Mouse (Mus musculus) heart, postnatal 10 days (tissue): ENCODE results near the gene Frs2. TPM values are rescaled to one million over a fixed set of nuclear protein-coding genes. Genes with fewer than 3 reads are reported as not detected.
"Not testable (repeated sequence)": the region's sequence is repeated elsewhere in the genome, so short reads cannot be mapped to it uniquely, and the experiment has no call there.

Experiments used
- DNase-seq, 2 experiments: peaks; one replicate each; pipeline ENCODE4 v3.0.0; 2021
- intact Hi-C: fragments of 180-260 bp; cut with DNase I; formaldehyde crosslinking; loops from one replicate; pipeline ENCODE4 v1.15.1; 2025
- total RNA-seq, 2 experiments: library from RNA; stranded (reverse); gene quantifications; 2 replicates each; pipeline ENCODE4 v1.2.3; 2021

Gene Frs2
- total RNA-seq, 2 experiments from 2014 or later, result 22.7 to 22.8 TPM

GRCm38 (mm10) chr10:117147463-117148360 is 622 bp downstream of the Frs2 start:
- intact Hi-C loops, result loop anchor here (2.0 to 5.0 kb wide), 2 partner anchors 15 to 80 kb away; no protein-coding TSS in a partner anchor
- peak in 1 of 2 experiments; percentile 59 for DNase-seq

- intact Hi-C loops, result loop anchor here (2.0 to 5.0 kb wide), 2 partner anchors 14 to 79 kb away; no protein-coding TSS in a partner anchor
These were observed 1.9 kb downstream of the Frs2 start for GRCm38 (mm10) chr10:117146421-117146820.

GRCm38 (mm10) chr10:117145546-117146265 is 2.6 kb downstream of the Frs2 start:
- intact Hi-C loops, result loop anchor here (2.0 to 5.0 kb wide), 2 partner anchors 13 to 78 kb away; no protein-coding TSS in a partner anchor
- no peak for DNase-seq

More at GRCm38 (mm10) chr10:117146421-117146820, 1.9 kb downstream of the Frs2 start:
- DNase-seq, result no peak

GRCm38 (mm10) chr10:117144628-117145027 is 3.7 kb downstream of the Frs2 start:
- no peak for DNase-seq

GRCm38 (mm10) chr10:117144071-117144470 is 4.3 kb downstream of the Frs2 start:
- intact Hi-C loops, result no loop called here
- DNase-seq, result no peak

More at GRCm38 (mm10) chr10:117144628-117145027, 3.7 kb downstream of the Frs2 start:
- intact Hi-C loops, result loop anchor here (5.0 kb wide), 1 partner anchor 77 kb away; no protein-coding TSS in a partner anchor

- intact Hi-C loops, result no loop called here
- DNase-seq, result no peak
These were observed 5.0 kb downstream of the Frs2 start for GRCm38 (mm10) chr10:117143311-117143710.

- no peak for DNase-seq
- intact Hi-C loops, result no loop called here
These were observed 6.3 kb downstream of the Frs2 start for GRCm38 (mm10) chr10:117141939-117142552.

GRCm38 (mm10) chr10:117131506-117131905 is 16.8 kb downstream of the Frs2 start:
- DNase-seq, intact Hi-C loops: not testable (repeated sequence)

GRCm38 (mm10) chr10:117130037-117130436 is 18.3 kb downstream of the Frs2 start:
- peak; percentile 58 to 63 for DNase-seq
- intact Hi-C loops, result no loop called here

- DNase-seq, result no peak
- intact Hi-C loops, result no loop called here
These were observed 19.6 kb downstream of the Frs2 start for GRCm38 (mm10) chr10:117128693-117129092.

GRCm38 (mm10) chr10:117127480-117127879 is 20.9 kb downstream of the Frs2 start:
- no peak for DNase-seq
- intact Hi-C loops, result no loop called here

GRCm38 (mm10) chr10:117126719-117127118 is 21.6 kb downstream of the Frs2 start:
- intact Hi-C loops, result no loop called here

GRCm38 (mm10) chr10:117126233-117126632 is 22.1 kb downstream of the Frs2 start:
- intact Hi-C loops, result no loop called here
- no peak for DNase-seq

More at GRCm38 (mm10) chr10:117126719-117127118, 21.6 kb downstream of the Frs2 start:
- peak in 1 of 2 experiments; percentile 44 for DNase-seq

- intact Hi-C loops, result no loop called here
- DNase-seq, result no peak
These were observed 26.9 kb downstream of the Frs2 start for GRCm38 (mm10) chr10:117121448-117121847.

- intact Hi-C loops, result no loop called here
- no peak for DNase-seq
These were observed 28.2 kb downstream of the Frs2 start for GRCm38 (mm10) chr10:117120051-117120666.

- intact Hi-C loops, result no loop called here
- DNase-seq, result no peak
These were observed 28.8 kb downstream of the Frs2 start for GRCm38 (mm10) chr10:117119531-117119930.

GRCm38 (mm10) chr10:117118421-117118831 is 29.9 kb downstream of the Frs2 start:
- no peak for DNase-seq
- intact Hi-C loops, result no loop called here

GRCm38 (mm10) chr10:117115652-117116051 is 32.7 kb downstream of the Frs2 start:
- DNase-seq, result no peak
- intact Hi-C loops, result no loop called here

- DNase-seq, result no peak
- intact Hi-C loops, result no loop called here
These were observed 35.8 kb downstream of the Frs2 start for GRCm38 (mm10) chr10:117112545-117112944.

- DNase-seq, result peak in 1 of 2 experiments; percentile 43
- intact Hi-C loops, result no loop called here
These were observed 36.9 kb downstream of the Frs2 start for GRCm38 (mm10) chr10:117111455-117111854.
